Mouse (Mus musculus) liver, postnatal 0 days (tissue): ENCODE measurements around the gene Nat9.

Source experiments
- CTCF ChIP-seq: sonication (generic); IDR thresholded peaks from 2 replicates; pipeline ENCODE4 v1.5.1; 2016; ENCODE audit warnings: antibody characterized with exemption, low read depth
- EP300 ChIP-seq: IDR thresholded peaks from 2 replicates; pipeline ENCODE4 v1.6.1; 2016; ENCODE audit warnings: antibody characterized with exemption, low read depth, mild to moderate bottlenecking

GRCm38 (mm10) chr11:115179191-115179590 lies 8.5 kb downstream of the Nat9 start:
- TF ChIP-seq CTCF (no peak), EP300 (no peak)
